Mouse (Mus musculus): ENCODE results near the gene Fgf13. TPM values are rescaled to one million over a fixed set of nuclear protein-coding genes. Genes with fewer than 3 reads are reported as not detected.

Fgf13 gene
- polyA plus RNA-seq (2015; fragmentation: Nextera tagmentation; extraction: Ambion mirVana), result 2.0 and 2.2 TPM in 2 replicates

DNA sequence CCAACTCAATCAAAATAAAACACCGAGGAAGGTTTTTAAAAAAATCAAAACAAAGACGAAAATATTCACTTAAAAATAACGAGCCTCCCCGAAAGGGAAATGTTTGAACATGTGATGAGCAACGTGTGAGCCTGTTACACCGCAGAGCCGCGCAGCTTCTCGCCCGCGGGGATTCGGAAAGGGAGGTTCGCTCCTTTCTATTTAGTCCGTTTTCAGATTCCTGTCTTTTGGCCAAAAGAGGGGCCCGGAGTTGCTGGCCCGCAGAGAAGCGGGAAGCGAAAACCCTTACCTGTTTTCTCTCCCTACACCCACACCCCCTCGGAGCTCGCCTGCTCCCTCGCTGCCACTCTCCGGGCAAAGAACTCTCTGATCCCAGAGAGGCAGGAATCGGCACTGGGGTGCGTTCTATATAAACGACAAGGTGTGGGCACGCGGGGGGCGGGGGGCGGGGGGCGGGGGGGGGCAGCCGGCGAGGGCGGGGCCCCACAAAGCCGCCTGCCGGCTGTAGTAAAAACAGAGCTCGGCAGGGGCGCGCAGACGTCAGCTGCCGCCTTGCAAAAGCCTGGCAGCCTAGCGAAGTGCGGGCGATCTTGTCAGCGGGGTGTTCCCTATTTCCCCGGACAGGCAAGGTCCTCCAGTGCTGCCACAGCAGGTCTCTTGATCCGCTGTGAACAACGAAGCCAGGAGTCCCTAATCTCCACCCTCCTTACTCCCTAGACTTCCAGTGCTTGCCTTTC, at the start of gene Fgf13:
Gene Fgf13 (minus strand): TSS at position 377 of the 737 bp plus-strand sequence.
- peak; percentile 14 for DNase-seq (ENCODE audit: low spot score)

DNA sequence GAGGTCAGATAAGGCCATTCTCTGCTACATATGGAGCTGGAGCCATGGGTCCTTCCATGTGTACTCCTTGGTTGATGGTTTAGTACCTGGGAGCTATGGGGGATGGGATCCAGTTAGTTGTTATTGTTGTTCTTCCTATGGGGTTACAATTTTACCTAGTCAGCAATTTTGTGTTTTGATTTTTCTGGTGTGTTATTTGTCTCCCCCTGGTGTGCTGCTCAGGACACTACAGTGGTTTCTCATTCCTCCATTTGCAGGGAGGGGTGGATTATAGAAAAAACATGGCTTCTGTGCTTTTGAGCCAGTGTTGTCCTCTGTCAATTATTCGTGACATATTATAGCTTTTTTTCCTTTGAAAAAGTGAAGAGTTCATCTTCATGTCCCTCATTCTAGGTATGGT, 38.7 kb upstream of the Fgf13 start:
- no peak for DNase-seq (ENCODE audit: low spot score)

DNA sequence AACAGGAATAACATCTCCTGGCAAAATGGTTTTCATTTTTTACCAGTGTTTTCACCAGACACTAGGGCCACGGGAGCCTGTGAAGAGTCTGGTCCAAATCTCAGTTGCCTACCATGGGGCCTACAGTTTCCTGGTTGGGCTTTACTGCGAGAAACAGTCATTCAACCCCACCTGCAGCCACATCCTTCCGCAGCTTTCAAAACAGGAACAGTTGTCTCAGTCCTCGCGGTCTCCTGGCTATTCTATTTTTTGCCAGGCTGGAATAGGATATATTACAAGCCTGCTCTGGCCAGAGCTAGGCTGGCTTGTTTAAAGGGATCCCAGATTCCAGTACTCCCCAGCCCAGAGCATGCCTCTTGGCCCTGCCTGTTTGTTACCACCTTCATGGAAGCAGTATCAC, 21.2 kb upstream of the Fgf13 start:
- peak; percentile 8 for DNase-seq (ENCODE audit: low spot score)

DNA sequence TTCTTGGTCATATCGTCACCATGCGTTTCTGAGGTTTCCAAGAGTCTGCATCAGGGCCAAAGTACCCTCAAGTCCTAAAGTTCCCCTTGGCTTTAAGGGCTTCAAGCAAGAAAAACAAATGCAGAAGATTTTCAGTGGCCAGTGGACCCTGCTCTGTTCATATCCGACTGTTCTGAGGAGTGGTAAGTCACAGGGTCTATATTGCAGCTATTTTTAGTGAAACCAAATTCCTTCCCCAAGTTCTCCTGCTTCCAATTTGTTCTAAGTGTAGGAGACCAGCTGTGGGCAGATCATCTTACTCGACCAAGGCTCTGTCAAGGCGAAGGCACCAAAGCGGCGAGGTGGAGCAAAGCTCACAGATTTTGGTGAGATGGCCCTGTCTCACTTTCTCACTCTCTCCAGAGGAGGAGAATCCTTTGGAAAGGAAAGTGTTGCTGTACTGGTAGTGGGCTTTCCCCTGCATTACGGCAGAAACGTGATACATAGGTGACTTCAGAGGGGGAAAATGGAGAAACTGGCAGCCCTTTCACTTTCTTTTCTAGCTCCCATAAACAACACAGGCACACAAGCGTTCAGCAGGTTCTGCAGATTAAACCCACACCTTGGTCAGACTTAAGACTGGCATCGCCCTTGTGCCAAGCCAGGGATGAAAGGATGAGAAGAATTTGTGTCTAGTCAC, 17.8 kb upstream of the Fgf13 start:
- DNase-seq (ENCODE audit: low spot score), result no peak

DNA sequence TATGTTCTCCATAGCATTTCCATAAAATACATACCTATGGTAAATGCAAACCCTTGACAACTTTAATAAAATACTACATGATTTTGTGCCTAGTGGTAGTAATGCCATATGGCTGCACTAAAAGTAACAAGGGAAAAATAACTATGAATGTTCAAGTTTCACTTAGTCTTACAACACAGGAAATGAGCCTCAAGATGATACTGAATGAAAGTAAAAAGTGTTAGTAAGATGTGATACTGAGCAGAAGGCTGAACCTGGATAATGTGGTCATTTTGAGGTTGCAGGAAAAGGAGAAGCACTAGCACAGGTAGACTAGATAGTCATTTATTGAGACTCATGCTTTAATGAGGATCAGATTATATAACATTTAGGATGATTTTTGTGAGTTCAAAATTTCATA, 16.2 kb upstream of the Fgf13 start:
- no peak for DNase-seq (ENCODE audit: low spot score)

DNA sequence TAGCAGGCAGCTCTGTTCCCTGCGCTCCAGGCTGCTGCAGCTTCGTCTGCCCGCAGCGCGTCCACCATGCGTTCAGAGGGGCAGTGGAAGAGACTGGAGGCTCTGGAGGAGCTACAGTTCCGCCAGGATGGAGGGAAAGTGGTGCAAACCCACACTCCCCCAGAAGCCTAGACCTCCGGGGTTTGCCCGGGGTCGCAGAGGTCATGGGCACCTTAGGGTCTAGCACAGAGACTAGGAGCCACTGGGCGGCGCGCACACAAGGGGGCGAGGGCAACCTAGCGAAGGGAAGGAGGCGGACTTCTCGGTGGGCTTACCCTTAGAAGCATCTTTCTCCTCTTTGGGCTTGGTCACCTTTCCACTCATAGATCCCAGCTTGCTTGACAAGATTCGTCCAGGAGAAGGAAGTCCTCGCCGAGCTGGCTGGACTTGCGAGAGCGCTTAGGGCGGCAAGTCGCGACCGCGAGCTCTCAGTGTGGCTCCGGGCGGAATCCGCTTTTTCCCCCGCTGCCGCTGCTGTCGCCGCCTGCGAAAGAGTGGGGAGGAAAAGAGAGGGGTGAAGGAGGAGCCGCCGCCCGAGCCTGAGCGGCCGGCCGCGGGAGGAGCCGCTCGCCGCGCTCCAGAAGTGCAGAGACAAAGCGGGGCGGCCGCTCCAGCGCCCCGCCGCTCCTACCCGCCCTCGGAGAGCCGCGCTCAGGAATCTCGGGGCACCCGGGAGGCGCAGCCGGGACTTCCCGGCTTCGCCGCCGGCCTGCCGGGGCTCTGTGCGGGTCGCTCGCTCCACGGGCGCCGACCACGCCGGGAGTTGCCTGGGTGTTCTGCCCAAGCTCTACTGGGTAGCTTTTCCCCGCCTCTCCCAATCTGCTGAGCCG, 811 bp downstream of the Fgf13 start:
- no peak for DNase-seq (ENCODE audit: low spot score)

DNA sequence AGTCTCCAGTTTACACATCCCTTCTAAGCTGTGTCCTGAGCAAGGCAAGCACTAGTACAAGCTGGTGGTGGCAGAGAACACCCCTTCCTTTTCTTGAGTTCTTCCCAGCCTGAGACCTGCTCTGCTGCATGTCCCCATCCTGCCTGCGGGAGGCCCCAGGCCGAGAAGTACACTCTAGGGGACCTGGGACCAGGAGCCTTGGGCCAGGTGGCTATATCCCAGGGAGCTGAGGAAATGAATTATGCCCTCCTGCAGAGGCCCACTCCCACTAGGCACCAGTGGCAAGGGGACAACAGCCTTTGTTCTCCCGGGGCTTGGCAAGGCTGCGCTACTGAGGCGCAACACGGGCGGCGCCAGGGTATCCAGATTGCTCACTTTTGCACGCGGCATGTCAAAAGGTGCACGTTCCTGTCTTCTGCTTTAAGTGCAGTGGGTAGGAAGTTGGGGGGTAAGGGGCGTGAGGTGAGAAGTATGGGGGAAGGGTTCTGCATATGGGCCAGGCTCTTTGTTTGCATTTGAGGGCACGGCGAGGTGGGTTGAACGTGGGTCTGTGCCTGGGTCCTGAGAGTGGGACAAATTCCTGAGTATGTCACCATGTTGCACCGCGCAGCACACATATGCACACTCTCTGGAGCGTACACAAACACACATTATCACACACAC, 1.7 kb downstream of the Fgf13 start:
- no peak for DNase-seq (ENCODE audit: low spot score)

DNA sequence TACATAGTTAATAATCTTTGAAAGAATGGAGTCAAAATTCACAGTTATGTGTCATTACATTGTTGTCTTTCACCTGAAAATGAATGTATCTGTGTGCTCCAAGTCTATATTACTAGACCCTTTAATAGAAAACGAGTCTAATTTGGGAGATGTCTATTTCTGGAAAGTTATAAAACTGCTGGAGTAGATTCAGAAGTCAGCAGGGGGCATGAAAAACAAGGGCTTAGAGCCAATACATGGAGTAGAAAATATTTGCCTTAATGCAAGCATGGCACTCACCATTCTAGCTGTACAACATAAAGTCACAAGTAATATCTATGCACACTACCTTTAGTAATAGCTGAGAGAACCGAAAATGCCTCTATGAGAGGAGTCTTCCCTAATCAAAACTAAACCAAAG, 19.9 kb downstream of the Fgf13 start:
- DNase-seq (ENCODE audit: low spot score), result no peak

DNA sequence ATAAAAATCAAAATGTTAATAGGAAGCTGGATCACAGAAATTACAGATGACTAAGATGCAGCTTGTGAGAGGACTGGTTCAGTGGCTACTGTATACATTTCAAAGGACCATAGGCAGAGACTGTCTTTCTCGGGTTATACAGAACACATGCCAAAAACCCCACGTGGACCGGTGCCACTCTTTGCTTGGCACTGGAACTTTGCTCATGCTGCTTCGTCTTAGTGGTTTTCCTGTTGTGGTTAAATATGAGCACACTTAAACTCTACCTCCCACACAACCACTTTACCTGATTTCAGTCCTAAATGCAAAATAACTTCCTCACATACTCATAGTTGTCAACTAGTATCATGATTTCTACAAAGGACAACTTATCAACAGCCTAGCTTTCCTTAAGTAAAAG, 59.6 kb downstream of the Fgf13 start:
- DNase-seq (ENCODE audit: low spot score), result no peak

DNA sequence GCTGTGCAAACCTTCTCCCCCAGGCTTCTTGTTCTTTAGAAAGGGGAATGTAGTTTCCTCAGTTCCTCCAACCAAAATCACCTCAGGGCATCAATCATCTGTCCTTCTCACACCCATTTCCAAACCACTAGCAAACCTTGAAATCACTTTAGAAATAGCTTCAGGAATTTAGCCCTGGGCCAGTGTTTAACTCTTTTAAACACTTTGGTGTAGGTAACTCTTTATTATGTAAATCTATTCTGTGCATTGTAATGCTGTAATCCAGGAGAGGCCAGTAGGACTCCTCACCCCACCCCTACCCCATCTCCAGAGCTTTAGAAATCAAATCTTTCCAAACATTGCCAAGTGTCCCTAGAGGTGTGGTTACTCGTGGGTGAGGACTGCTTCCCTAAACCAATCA, 74.5 kb downstream of the Fgf13 start:
- DNase-seq (ENCODE audit: low spot score), result no peak

DNA sequence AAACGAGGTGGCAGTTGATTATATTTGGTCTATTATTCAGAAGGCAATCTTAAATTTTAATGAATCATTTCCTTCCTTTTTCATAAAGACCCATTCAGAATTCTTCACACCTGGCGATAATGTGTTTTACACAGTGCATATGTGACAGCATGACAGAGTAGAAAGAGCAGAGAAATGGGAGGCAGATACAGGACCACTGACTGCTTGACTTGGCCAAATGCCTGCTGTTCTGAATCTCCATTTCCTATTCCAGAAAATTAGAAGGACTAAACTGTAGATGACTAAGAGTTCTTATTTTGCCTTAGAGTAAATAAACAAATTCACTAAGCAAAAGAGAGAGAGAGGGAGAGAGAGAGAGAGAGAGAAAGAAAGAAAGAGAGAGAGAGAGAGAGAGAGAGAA, 82.4 kb downstream of the Fgf13 start:
- no peak for DNase-seq (ENCODE audit: low spot score)

DNA sequence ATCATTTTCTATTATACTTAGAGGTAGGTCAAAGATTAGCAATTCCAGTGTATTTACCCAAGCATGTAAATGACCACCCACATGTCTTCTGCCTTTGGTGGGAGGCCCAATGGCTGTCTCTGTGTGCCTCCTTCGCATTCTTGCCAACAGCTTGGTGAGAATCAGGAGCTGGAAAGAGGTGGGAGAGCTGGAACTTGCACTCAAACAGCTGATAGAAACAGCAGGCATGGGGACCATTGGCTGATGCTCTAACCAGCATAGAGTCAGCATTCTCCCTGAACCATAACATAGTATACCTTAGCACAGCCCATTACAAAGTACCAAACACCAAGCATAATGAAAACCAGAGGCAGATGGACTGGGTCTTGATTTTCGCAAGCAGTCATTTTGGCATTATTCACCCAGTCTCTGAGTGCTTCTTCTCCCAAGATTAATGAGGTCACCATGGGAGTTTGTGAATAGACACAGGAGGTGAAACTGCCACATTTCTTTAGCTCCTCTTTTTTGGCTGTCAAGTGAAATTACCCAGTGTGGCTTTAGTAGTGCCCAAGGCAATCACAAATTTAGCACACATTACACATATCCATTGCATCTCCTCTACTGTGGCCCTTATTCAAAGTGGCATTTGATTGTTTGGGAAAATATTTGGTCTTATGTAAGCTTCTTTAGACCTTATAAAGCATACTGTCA, 165.1 kb downstream of the Fgf13 start:
- no peak for DNase-seq (ENCODE audit: low spot score)

DNA sequence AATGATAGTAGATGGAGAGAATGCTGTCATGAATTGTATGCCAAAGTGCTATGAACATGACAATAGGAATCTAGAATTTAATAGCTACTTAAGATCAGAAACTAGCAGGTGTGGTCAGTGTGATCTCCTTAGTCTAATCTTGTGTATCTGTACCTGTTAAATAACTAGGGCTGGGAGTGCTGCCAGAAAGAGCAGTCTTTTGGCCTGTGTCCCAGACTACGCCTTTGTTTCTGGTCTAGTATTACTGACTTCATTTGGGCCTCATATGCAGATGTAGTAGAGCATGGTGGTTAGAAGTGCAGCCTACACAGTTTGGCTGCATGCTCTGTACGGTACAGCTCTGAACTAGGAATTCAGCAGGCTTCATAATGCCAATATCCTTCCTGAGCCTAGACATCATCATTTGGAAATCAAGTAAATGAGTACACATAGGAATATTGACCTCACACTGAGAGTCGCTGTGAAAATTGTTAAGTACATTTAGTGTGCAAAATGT, 276.9 kb downstream of the Fgf13 start:
- no peak for DNase-seq (ENCODE audit: low spot score)

DNA sequence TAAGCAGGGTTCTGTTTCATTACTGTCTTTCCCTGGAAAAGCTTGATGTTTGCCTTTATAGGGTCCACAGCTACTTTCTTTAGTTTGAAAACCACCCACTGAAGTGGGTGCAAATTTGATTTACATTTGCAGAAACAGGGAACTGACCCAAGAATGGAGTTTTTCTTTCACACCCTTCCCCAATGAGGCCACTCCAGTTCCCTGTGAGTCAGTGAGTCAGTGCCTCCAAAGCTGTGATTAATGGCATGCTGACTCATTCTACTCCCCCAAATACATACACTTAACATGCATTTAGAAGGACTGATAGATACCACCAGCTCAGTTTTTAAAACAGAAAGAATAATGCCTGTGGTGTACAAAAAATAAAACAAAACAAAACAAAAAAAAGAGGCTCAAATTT, 316.3 kb downstream of the Fgf13 start:
- no peak for DNase-seq (ENCODE audit: low spot score)

DNA sequence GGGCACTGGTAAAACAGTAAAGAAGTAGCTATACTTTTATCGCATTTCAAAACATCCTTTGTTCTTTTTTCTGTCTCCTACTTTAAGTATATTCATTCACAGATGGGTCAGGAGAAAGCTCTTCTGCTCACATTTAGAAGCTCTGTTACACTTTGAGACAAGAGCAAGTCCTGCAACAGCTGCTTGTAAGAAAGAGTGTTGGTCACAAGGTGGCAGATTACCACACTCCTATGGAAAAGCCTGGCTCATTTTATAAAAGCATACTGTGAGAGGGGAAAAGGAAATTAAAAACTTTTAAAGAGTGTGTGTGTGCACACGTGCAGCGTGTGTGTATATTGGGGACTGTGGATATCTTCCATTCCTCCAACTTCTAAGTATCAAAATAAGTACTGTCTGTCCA, 324.1 kb downstream of the Fgf13 start:
- no peak for DNase-seq (ENCODE audit: low spot score)

DNA sequence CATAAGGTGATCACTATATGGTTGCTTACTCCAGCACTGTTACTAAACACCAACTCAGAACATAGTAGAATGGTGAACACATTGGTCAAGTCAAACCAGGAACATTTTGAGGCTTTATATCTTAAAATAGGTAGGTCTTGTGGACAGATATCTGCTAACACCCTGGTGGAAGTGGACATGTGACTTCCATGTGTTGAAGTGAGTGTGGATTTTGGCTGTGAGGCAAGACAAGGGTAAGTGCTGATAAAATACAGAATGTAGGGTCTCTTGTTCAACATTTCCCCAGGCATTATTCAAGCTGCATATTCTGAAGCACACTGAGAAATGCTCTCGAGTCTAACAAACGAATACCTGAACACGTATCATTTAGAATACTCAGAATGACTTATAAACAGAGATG, 324.7 kb downstream of the Fgf13 start:
- no peak for DNase-seq (ENCODE audit: low spot score)

DNA sequence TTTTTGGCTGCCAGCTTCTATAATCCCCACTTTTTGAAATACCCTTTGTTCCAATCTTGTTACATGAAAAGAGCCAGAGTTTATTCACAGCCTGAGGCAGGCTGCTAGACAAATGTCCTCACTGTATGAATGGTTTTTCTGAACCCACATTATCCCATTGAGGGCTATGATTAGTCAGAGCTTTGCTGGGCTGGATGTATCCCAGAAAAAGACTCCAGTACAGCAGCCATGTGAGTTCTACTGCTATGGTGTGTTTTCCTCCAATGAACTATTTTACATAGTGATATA, 326.5 kb downstream of the Fgf13 start:
- DNase-seq (ENCODE audit: low spot score), result no peak

DNA sequence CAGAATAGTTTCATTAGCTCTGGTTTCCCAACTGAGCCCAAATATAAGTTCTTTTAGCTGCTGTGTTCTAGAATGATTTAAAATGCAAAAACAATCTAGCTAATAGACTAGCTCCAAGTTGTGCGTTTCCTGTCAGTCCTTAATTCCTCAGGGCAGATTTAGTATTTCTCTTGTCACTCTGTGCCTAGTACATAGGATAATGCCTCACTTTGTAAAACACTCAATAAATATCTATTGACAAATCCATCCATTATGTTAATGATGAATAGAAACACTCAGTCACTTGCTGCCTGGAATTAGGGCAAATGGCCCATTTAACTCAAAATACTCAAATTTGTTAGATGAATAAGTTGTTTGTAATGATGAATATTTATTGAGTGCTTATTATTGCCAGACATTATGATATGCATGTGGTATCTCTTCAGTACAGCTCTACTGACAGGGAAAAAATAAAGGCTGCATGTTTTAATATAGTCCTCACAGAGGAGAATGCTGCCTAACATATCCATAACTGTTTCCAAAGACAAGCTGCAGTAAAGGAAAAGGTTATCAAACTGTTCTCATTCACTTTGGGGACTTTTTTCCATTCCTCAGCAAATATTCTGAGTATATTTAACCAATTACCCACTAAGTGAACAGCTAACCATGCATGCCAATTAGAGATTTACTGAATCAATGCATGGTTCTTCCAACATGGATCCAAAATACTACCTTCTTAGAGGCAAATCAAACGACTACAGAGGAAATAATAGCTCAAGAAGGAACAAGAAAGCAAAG, 327.0 kb downstream of the Fgf13 start:
- no peak for DNase-seq (ENCODE audit: low spot score)

DNA sequence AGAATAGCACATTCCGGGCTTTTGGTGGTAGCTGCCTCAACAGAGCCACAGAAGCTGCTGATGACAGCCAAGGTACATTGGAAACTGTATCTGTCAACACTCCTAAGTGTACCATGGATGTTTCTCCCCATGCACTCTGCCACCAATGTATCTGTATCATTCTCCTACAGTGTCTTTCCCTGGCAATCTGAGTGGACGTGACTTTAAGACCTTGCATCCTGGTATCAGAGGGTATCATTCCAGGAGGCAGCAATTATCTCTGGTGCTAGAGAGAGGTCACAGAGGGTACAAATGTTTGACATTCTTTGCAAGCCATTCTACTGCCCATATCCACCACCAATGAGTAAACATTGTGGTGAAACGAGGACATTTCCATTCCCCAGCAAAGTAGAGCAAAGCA, 347.2 kb downstream of the Fgf13 start:
- DNase-seq (ENCODE audit: low spot score), result no peak

DNA sequence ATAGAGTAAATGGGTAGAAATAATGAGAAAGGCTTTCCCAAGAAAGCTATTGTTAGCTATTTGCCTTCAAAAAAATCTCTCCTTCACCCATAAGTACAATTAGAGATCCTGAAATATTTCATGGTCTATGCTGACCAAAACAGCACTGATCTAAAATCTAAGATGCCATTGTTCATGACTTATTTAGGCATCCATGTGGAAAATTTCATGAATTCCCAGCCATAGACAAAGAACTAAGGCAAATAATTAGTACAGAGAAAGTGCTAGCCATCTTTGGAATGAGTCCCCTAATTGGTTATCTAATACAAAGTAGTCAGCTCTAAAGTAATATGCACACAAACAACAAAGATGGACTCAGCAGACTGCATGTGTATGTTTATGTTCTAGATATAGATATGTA, 366.7 kb downstream of the Fgf13 start:
- no peak for DNase-seq (ENCODE audit: low spot score)

All from thymus, postnatal 0 days (tissue).